Mouse (Mus musculus): ENCODE results near the gene Cdh18. TPM values are rescaled to one million over a fixed set of nuclear protein-coding genes. Genes with fewer than 3 reads are reported as not detected.
"Not testable (repeated sequence)": the region's sequence is repeated elsewhere in the genome, so short reads cannot be mapped to it uniquely, and the experiment has no call there.

Gene Cdh18
- polyA plus RNA-seq, 1 experiment from 2014 or later: 1.6 TPM

DNA sequence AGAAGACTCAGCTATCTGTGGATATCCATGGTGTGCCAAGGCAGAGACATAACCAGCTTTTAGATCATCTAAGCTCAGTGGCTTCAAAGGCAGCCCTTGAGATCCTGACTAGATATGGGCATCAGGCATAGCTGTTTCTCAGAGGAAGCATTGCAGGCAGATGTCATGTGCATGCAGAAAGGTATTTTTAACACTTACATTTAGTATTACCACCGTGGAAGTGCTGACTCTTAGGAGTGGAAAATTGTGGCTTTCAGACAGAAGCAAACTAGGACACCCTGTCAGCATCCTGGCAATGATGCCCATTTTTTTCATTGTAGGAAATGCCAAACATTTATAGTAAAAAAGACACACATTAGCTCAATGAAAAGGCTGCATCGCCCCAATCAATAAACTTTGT, 503.2 kb downstream of the Cdh18 start:
- Histone ChIP-seq H3K9me3 (ENCODE audit: control insufficient read depth, low read length) (no peaks in the 10 kb centered on the region), H3K27ac (ENCODE audit: low read depth) (no peak overlapping the region), H3K4me2 (ENCODE audit: low read length) (no peak overlapping the region), H3K36me3 (ENCODE audit: control insufficient read depth, insufficient read depth, low read length) (no peaks in the 10 kb centered on the region), H3K4me3 (ENCODE audit: low read depth, low read length) (no peak overlapping the region), H3K4me1 (replicated peaks; ENCODE audit: control insufficient read depth, insufficient read depth, low read length) (no peaks in the 10 kb centered on the region), H3K27me3 (replicated peaks; ENCODE audit: control insufficient read depth, insufficient read depth, low read length) (no peaks in the 10 kb centered on the region), H3K9ac (ENCODE audit: low read length) (no peak overlapping the region)
- WGBS: 73% methylated on average over 2 of the region's 2 CpGs
- ATAC-seq (replicated peaks; ENCODE audit: low FRiP score, low TSS enrichment, low read depth) (no peak), DNase-seq (ENCODE audit: low spot score) (no peak)

DNA sequence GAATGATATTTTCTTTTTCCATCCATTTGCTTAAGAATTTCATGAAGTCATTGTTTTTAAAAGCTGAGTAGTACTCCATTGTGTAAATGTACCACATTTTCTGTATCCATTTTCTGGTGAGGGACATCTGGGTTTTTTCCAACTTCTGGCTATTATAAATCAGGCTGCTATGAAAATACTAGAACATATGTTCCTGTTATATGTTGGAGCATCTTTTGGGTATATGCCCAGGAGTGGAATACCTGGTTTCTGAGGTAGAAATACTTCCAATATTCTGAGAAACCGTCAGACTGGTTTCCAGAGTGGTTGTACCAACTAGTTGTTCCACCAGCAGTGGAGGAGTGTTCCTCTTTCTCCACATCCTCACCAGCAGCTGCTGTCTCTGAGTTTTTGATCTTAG, 536.5 kb downstream of the Cdh18 start:
- H3K4me3 ChIP-seq (ENCODE audit: low read depth, low read length); H3K9ac ChIP-seq (ENCODE audit: low read length); H3K4me1 ChIP-seq (replicated peaks; ENCODE audit: control insufficient read depth, insufficient read depth, low read length); H3K27ac ChIP-seq (ENCODE audit: low read depth); H3K4me2 ChIP-seq (ENCODE audit: low read length); ATAC-seq (replicated peaks; ENCODE audit: low FRiP score, low TSS enrichment, low read depth); H3K36me3 ChIP-seq (ENCODE audit: control insufficient read depth, insufficient read depth, low read length); DNase-seq (ENCODE audit: low spot score); H3K9me3 ChIP-seq (ENCODE audit: control insufficient read depth, low read length); H3K27me3 ChIP-seq (replicated peaks; ENCODE audit: control insufficient read depth, insufficient read depth, low read length): not testable (repeated sequence)
- 78% methylated on average over 1 of the region's 1 CpGs for WGBS

DNA sequence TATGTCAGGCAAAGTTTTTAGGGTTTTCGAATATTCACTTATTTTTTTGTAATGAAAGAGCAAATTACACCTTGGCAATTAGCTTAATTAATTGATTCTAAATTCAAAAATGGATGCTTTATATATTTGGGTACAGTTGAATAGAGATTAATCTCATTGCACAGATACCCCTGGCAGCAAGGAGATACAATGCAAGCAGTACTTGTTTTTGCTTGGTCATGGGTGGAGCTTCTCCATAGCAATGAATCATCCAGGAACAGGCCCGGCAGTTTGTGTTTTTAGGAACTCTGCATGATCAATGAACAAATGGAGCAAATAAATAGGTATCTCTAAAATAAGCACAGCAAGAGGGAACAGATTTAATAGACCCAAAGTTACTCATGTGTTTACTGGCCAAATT, 538.7 kb downstream of the Cdh18 start:
- no peaks in the 10 kb centered on the region for H3K9me3 ChIP-seq (ENCODE audit: control insufficient read depth, low read length)
- H3K36me3 ChIP-seq (ENCODE audit: control insufficient read depth, insufficient read depth, low read length): no peaks in the 10 kb centered on the region
- WGBS: 76% methylated on average over 2 of the region's 2 CpGs
- no peak for DNase-seq (ENCODE audit: low spot score)
- no peak for ATAC-seq (replicated peaks; ENCODE audit: low FRiP score, low TSS enrichment, low read depth)
- no peaks in the 10 kb centered on the region for H3K4me1 ChIP-seq (replicated peaks; ENCODE audit: control insufficient read depth, insufficient read depth, low read length)
- no peak overlapping the region for H3K9ac ChIP-seq (ENCODE audit: low read length)
- H3K4me3 ChIP-seq (ENCODE audit: low read depth, low read length): no peak overlapping the region
- H3K4me2 ChIP-seq (ENCODE audit: low read length): no peak overlapping the region
- H3K27me3 ChIP-seq (replicated peaks; ENCODE audit: control insufficient read depth, insufficient read depth, low read length): no peaks in the 10 kb centered on the region
- H3K27ac ChIP-seq (ENCODE audit: low read depth): no peak overlapping the region

DNA sequence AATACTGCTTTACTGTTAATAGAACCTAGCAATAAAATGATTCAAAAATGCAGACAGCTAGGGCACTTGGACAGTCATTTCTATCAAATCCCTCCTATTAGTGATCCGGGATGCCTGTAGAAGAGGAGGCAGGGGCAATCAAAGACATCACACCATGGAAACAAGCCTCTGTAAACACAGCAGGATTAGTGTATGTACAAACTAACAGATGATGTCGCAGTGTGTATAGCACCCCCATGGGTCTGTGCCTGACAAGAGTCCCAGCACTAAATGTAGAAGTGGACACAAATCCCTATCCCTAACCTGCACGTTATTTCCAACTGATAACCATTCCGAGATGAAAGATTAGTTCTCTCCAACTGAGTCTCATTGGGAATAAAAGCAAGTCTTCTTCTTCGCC, 547.8 kb downstream of the Cdh18 start:
- no peak for DNase-seq (ENCODE audit: low spot score)
- H3K27me3 ChIP-seq (replicated peaks; ENCODE audit: control insufficient read depth, insufficient read depth, low read length): no peaks in the 10 kb centered on the region
- WGBS: 70% methylated on average over 5 of the region's 5 CpGs
- H3K27ac ChIP-seq (ENCODE audit: low read depth): no peak overlapping the region
- no peak overlapping the region for H3K4me2 ChIP-seq (ENCODE audit: low read length)
- no peak overlapping the region for H3K9ac ChIP-seq (ENCODE audit: low read length)
- no peaks in the 10 kb centered on the region for H3K4me1 ChIP-seq (replicated peaks; ENCODE audit: control insufficient read depth, insufficient read depth, low read length)
- no peak for ATAC-seq (replicated peaks; ENCODE audit: low FRiP score, low TSS enrichment, low read depth)
- no peaks in the 10 kb centered on the region for H3K9me3 ChIP-seq (ENCODE audit: control insufficient read depth, low read length)
- no peak overlapping the region for H3K4me3 ChIP-seq (ENCODE audit: low read depth, low read length)
- H3K36me3 ChIP-seq (ENCODE audit: control insufficient read depth, insufficient read depth, low read length): no peaks in the 10 kb centered on the region

DNA sequence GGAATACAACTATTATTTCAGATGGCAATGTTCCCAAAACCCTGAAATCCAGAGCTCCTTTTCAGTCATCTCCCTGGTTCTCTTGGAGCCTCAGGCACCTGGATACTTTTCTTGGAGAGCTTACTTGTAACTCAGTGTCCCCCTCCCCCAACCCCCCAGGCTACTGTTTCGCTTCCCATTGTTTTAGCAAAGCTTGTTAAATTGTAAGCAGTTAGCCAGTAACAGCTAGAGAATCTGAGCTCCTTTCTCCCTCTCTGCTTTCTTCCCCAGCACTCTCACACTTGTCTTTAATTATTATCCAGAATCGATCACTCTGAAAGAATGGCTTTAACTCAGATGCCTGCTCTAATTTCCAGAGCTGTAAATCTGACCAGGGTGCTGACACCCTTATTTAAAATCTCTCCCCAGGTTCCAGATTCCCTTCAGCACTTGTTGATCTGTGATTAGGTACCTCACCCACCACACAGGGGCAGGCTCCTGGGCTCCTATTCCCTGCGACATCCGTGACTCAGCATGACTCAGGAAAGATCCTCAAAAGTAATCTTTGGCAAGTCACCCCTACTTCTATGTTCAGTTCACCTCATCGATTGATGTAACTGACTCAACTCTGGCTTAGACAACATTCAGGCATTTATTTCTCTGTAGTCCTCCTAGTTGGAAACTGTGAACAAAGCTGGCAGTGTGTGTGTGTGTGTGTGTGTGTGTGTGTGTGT, 556.0 kb downstream of the Cdh18 start:
- WGBS: 42% methylated on average over 5 of the region's 5 CpGs
- H3K9me3 ChIP-seq (ENCODE audit: control insufficient read depth, low read length): no peaks in the 10 kb centered on the region
- ATAC-seq (replicated peaks; ENCODE audit: low FRiP score, low TSS enrichment, low read depth) (no peak), DNase-seq (ENCODE audit: low spot score) (no peak)
- no peaks in the 10 kb centered on the region for H3K27me3 ChIP-seq (replicated peaks; ENCODE audit: control insufficient read depth, insufficient read depth, low read length)
- no peak overlapping the region for H3K4me2 ChIP-seq (ENCODE audit: low read length)
- no peaks in the 10 kb centered on the region for H3K4me1 ChIP-seq (replicated peaks; ENCODE audit: control insufficient read depth, insufficient read depth, low read length)
- no peak overlapping the region for H3K4me3 ChIP-seq (ENCODE audit: low read depth, low read length)
- no peaks in the 10 kb centered on the region for H3K36me3 ChIP-seq (ENCODE audit: control insufficient read depth, insufficient read depth, low read length)
- no peak overlapping the region for H3K9ac ChIP-seq (ENCODE audit: low read length)
- no peak overlapping the region for H3K27ac ChIP-seq (ENCODE audit: low read depth)

DNA sequence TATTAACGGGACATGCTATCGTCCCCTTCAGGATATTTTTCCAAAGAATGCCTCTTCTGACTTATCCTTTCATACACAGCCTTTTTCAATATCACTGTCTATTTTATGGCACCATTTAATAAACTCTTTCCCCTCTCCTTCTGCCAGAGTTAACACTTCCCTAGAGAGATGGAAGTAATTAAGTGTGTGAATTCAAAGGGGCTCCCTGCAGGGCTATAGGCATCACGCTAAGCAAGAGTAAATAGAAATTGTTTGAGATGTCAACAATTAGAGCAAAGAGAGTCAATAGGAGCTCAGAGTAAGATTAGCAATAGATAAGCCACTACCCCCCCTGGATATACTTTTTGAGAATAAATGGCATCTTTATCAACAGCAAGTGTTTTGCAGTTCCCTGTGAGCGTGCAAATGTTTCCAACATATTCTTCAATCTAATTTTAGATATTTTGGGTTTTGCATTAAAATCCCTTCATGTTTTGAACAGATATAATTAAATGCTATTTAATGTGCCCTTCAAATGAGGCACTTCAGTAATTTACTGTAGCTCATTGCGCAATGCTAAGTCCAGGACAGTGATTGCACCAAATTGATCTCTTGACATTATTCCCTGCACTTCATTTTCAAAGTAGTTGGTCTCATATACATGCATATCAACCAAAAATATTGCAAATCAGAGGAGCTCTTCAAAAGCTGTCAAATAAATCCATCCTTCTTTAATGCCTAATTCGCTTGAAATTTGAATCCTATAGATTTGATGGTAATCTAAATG, 586.3 kb downstream of the Cdh18 start:
- Histone ChIP-seq H3K36me3 (ENCODE audit: control insufficient read depth, insufficient read depth, low read length) (no peaks in the 10 kb centered on the region), H3K27me3 (replicated peaks; ENCODE audit: control insufficient read depth, insufficient read depth, low read length) (no peaks in the 10 kb centered on the region), H3K4me3 (ENCODE audit: low read depth, low read length) (no peak overlapping the region), H3K4me1 (replicated peaks; ENCODE audit: control insufficient read depth, insufficient read depth, low read length) (no peaks in the 10 kb centered on the region), H3K27ac (ENCODE audit: low read depth) (no peak overlapping the region), H3K9ac (ENCODE audit: low read length) (no peak overlapping the region), H3K9me3 (ENCODE audit: control insufficient read depth, low read length) (no peaks in the 10 kb centered on the region), H3K4me2 (ENCODE audit: low read length) (no peak overlapping the region)
- ATAC-seq (replicated peaks; ENCODE audit: low FRiP score, low TSS enrichment, low read depth) (no peak), DNase-seq (ENCODE audit: low spot score) (no peak)
- WGBS: 68% methylated on average over 6 of the region's 6 CpGs

DNA sequence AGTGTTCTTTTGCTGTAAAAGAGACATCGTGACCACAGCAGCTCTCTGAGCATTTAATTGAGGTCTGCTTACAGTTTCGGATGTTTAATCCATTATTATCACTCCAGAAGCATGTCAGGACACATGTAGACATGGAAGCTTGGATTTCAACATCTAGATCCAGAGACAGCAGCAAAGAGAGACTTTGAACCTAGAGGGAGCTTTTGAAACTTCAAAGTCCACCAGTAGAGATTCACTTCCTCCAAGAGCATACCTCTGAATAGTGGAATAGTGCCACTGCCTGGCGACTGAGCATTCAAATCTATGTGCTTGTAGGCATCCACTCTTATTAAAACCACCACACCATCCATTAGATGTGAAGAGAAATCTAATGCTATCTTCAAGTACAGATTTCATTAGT, 588.1 kb downstream of the Cdh18 start:
- no peaks in the 10 kb centered on the region for H3K4me1 ChIP-seq (replicated peaks; ENCODE audit: control insufficient read depth, insufficient read depth, low read length)
- H3K9ac ChIP-seq (ENCODE audit: low read length): no peak overlapping the region
- H3K9me3 ChIP-seq (ENCODE audit: control insufficient read depth, low read length): no peaks in the 10 kb centered on the region
- H3K4me2 ChIP-seq (ENCODE audit: low read length): no peak overlapping the region
- DNase-seq (ENCODE audit: low spot score): no peak
- no peaks in the 10 kb centered on the region for H3K36me3 ChIP-seq (ENCODE audit: control insufficient read depth, insufficient read depth, low read length)
- 81% methylated on average over 3 of the region's 3 CpGs for WGBS
- H3K27ac ChIP-seq (ENCODE audit: low read depth): no peak overlapping the region
- no peak overlapping the region for H3K4me3 ChIP-seq (ENCODE audit: low read depth, low read length)
- H3K27me3 ChIP-seq (replicated peaks; ENCODE audit: control insufficient read depth, insufficient read depth, low read length): no peaks in the 10 kb centered on the region
- no peak for ATAC-seq (replicated peaks; ENCODE audit: low FRiP score, low TSS enrichment, low read depth)

DNA sequence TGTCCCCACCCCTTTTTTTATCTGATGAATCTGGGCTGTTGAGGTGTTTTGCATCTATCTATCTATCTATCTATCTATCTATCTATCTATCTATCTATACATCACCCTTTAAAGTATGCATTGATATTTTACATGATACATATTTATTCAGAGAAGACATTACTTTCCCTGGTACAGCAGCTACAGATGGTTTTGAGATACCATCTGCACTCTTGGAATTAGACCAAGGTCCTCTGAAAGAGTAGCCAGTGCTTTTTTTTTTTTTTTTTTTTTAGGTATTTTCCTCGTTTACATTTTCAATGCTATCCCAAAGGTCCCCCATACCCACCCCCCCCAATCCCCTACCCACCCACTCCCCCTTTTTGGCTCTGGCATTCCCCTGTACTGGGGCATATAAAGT, 594.1 kb downstream of the Cdh18 start:
- H3K4me3 ChIP-seq (ENCODE audit: low read depth, low read length); H3K4me1 ChIP-seq (replicated peaks; ENCODE audit: control insufficient read depth, insufficient read depth, low read length); H3K9ac ChIP-seq (ENCODE audit: low read length); H3K9me3 ChIP-seq (ENCODE audit: control insufficient read depth, low read length); H3K4me2 ChIP-seq (ENCODE audit: low read length); H3K36me3 ChIP-seq (ENCODE audit: control insufficient read depth, insufficient read depth, low read length); DNase-seq (ENCODE audit: low spot score); H3K27me3 ChIP-seq (replicated peaks; ENCODE audit: control insufficient read depth, insufficient read depth, low read length); H3K27ac ChIP-seq (ENCODE audit: low read depth); ATAC-seq (replicated peaks; ENCODE audit: low FRiP score, low TSS enrichment, low read depth): not testable (repeated sequence)
- no CpG with 5 or more reads among the region's 1 CpGs for WGBS

DNA sequence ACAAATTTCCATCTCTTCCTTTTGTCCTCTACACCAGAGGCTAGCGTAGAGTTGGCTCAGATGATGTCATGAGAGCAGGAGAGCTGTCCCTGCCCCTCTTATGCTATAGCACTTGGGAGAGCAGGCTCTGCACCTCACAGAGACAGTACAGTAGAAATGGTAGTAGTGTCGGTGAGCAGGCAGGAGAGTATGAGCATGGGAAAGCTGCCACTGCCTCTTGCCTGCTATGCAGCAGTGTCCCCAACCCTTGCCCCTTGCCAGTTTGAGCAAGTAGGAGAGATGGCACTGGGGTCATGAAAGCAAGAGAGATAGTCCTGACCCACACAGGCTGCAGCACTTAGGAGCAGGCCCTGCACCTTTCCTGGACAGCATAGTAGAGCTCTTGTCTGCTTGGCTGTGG, 607.1 kb downstream of the Cdh18 start:
- Histone ChIP-seq H3K9ac (ENCODE audit: low read length) (no peak overlapping the region), H3K27ac (ENCODE audit: low read depth) (no peak overlapping the region), H3K36me3 (ENCODE audit: control insufficient read depth, insufficient read depth, low read length) (no peaks in the 10 kb centered on the region), H3K4me3 (ENCODE audit: low read depth, low read length) (no peak overlapping the region), H3K27me3 (replicated peaks; ENCODE audit: control insufficient read depth, insufficient read depth, low read length) (no peaks in the 10 kb centered on the region), H3K4me2 (ENCODE audit: low read length) (no peak overlapping the region), H3K9me3 (ENCODE audit: control insufficient read depth, low read length) (no peaks in the 10 kb centered on the region), H3K4me1 (replicated peaks; ENCODE audit: control insufficient read depth, insufficient read depth, low read length) (no peaks in the 10 kb centered on the region)
- no peak for ATAC-seq (replicated peaks; ENCODE audit: low FRiP score, low TSS enrichment, low read depth)
- no peak for DNase-seq (ENCODE audit: low spot score)
- 92% methylated on average over 2 of the region's 2 CpGs for WGBS
